Mouse (Mus musculus) limb, embryonic 13.5 days (tissue): ENCODE measurements around the gene Eif2s2. TPM values are rescaled to one million over a fixed set of nuclear protein-coding genes. Genes with fewer than 3 reads are reported as not detected.

ENCODE experiments used
- ATAC-seq: fragments of 200-750 bp; cut with Nextera tagmentation; 2 replicates; pipeline ENCODE4 v1.8.0; 2017; ENCODE audit warnings: low read depth, moderate number of reproducible peaks, moderate TSS enrichment; ENCODE audit not compliant: low FRiP score
- H3K27ac ChIP-seq: fragments of 300-500 bp; sonication (generic); 2 replicates; pipeline ENCODE4 v1.5.1; 2015; ENCODE audit warnings: inconsistent platforms, mild to moderate bottlenecking, moderate library complexity
- H3K27me3 ChIP-seq: fragments of 300-500 bp; sonication (generic); 2 replicates; pipeline ENCODE4 v1.6.1; 2015; ENCODE audit warnings: mild to moderate bottlenecking, inconsistent platforms
- H3K36me3 ChIP-seq: fragments of 300-500 bp; sonication (generic); 2 replicates; pipeline ENCODE4 v1.6.1; 2015; ENCODE audit warnings: inconsistent platforms, mild to moderate bottlenecking, moderate library complexity
- H3K4me1 ChIP-seq: fragments of 300-500 bp; sonication (generic); 2 replicates; pipeline ENCODE4 v1.6.1; 2015; ENCODE audit warnings: inconsistent platforms
- H3K4me2 ChIP-seq: fragments of 300-500 bp; sonication (generic); replicated peaks from 2 replicates; pipeline ENCODE4 v1.6.1; 2015; ENCODE audit warnings: inconsistent platforms, mild to moderate bottlenecking, moderate library complexity
- H3K4me3 ChIP-seq: fragments of 300-500 bp; sonication (generic); 2 replicates; pipeline ENCODE4 v1.5.1; 2015; ENCODE audit warnings: moderate library complexity, mild to moderate bottlenecking, inconsistent platforms
- H3K9ac ChIP-seq: fragments of 300-500 bp; sonication (generic); 2 replicates; pipeline ENCODE4 v1.6.1; 2015; ENCODE audit warnings: mild to moderate bottlenecking, inconsistent platforms
- H3K9me3 ChIP-seq: fragments of 300-500 bp; sonication (generic); 2 replicates; pipeline ENCODE4 v1.6.1; 2016; ENCODE audit warnings: inconsistent platforms
- WGBS: fragments of 180-500 bp; shearing (Covaris S2); methylation state at CpG from one replicate; pipeline ENCODE4 v1.1.7; 2015; 5-methylcytosine and 5-hydroxymethylcytosine counted together
- polyA plus RNA-seq: library from polyadenylated mRNA; unstranded; fragments of >200 nt; fragmentation: Nextera tagmentation; extraction: Ambion mirVana; gene quantifications from 2 replicates; pipeline ENCODE4 v1.2.1, GENCODE M21; 2015

Eif2s2 gene
- polyA plus RNA-seq, 1 experiment from 2014 or later = 110 TPM

DNA sequence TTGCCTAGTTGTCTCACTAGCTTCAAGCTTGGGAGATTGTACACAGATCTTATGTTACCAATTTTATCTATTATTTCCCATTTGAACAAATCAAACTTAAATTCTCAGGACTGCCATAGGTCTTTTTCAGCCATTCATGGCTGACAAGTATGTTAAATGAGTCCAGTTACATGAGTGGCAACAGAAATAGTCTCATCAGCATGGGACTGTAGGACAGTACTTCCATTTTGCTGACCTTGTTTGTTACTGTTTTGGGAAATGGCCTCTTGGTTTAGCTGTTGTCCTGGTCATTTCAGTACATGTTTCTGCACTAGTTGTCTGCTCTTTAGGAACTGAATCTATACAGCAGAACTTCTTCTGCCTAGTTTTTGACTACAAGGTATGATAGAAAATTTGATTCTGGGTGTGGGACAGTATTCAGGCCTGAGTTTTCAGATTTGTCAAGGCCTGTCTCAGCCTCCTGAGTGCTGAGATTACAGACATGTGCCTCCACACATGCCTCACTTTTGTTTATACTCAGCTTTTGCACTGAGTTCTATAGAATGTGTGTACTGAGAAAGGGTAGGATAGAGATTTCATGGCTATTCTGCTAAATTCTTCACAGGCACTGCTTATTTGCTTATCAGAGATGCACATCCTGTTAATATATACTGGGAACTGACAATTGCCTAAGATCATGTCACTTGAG lies 22.6 kb downstream of the Eif2s2 start:
- no peak overlapping the region for H3K27ac ChIP-seq
- H3K27me3 ChIP-seq = no peaks in the 10 kb centered on the region
- no peak overlapping the region for H3K4me3 ChIP-seq
- no peak for ATAC-seq
- H3K4me2 ChIP-seq = no peak overlapping the region
- H3K9ac ChIP-seq = no peak overlapping the region
- no peaks in the 10 kb centered on the region for H3K9me3 ChIP-seq
- peaks cover 87% of the 10 kb centered on the region for H3K36me3 ChIP-seq
- H3K4me1 ChIP-seq = no peaks in the 10 kb centered on the region

DNA sequence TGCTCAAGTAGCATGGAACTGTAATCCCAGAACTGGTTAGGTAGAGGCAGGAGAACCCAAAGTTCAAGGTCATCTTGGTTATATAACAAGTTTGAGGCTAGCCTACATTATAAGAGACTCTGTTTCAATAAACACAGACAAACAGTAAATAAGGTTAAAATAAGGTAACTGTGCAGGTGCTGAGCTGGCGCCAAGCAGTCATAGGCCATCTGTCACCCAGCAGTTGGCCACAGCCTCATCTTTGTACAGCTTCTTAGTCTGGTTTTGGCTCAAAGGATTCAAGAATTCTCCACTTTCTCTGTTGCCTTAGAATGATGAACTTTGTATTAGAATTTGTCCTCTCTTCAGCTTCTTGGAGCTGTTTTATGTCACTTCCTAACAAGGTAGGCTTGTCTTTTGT lies 24.6 kb downstream of the Eif2s2 start:
- WGBS = 91% methylated on average over 1 of the region's 1 CpGs
- Histone ChIP-seq H3K9me3 (no peaks in the 10 kb centered on the region), H3K4me3 (no peak overlapping the region), H3K27me3 (no peaks in the 10 kb centered on the region), H3K4me2 (no peak overlapping the region), H3K36me3 (peaks cover 93% of the 10 kb centered on the region), H3K4me1 (no peaks in the 10 kb centered on the region), H3K27ac (no peak overlapping the region), H3K9ac (no peak overlapping the region)
- no peak for ATAC-seq

DNA sequence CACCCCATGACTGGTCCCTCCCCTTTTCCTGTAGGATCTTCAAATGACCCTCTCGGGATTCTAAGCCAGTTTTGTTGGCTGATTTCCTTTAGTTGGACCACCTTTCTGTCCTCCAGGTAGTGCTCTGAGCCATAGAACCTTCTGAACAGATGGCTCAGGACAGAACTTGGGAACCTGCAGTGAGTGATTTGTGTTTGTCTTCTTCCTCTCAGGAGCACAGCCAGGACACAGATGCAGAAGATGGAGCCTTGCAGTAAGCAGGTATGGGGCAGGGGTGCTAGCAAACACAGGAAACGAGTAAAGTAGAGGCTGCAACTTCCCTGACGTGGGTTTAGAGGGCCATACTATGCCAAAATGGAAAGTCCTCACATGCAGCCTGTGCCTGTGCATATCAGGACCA lies 27.0 kb downstream of the Eif2s2 start:
- H3K36me3 ChIP-seq = peaks cover 97% of the 10 kb centered on the region

DNA sequence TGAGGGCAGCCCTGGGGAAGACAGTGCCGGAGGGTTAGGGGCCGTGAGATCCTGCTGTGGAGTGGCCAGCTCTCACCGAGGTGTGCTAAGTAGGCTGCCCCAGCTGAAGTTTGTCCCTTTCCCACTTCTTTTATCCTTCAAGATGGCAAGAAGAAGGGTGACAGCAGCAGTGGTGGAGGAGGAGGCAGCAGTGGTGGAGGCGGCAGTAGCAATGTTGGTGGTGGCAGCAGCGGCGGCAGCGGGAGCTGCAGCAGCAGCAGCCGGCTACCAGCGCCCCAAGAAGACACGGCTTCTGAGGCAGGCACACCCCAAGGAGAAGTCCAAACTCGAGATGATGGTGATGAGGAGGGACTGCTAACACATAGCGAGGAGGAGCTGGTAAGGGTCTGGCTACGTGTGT lies 29.1 kb downstream of the Eif2s2 start:
- H3K27me3 ChIP-seq = no peaks in the 10 kb centered on the region
- no peak overlapping the region for H3K9ac ChIP-seq
- H3K4me3 ChIP-seq = no peak overlapping the region
- H3K27ac ChIP-seq = no peak overlapping the region
- ATAC-seq = no peak
- H3K9me3 ChIP-seq = no peaks in the 10 kb centered on the region
- 94% methylated on average over 13 of the region's 13 CpGs for WGBS
- H3K36me3 ChIP-seq = peaks cover 96% of the 10 kb centered on the region
- no peak overlapping the region for H3K4me2 ChIP-seq
- H3K4me1 ChIP-seq = no peaks in the 10 kb centered on the region

More for the DNA sequence above, 27.0 kb downstream of the Eif2s2 start:
- Histone ChIP-seq H3K4me2 (no peak overlapping the region), H3K9ac (no peak overlapping the region), H3K27me3 (no peaks in the 10 kb centered on the region), H3K27ac (no peak overlapping the region), H3K4me1 (no peaks in the 10 kb centered on the region), H3K9me3 (no peaks in the 10 kb centered on the region), H3K4me3 (no peak overlapping the region)
- 74% methylated on average over 3 of the region's 3 CpGs for WGBS
- no peak for ATAC-seq

DNA sequence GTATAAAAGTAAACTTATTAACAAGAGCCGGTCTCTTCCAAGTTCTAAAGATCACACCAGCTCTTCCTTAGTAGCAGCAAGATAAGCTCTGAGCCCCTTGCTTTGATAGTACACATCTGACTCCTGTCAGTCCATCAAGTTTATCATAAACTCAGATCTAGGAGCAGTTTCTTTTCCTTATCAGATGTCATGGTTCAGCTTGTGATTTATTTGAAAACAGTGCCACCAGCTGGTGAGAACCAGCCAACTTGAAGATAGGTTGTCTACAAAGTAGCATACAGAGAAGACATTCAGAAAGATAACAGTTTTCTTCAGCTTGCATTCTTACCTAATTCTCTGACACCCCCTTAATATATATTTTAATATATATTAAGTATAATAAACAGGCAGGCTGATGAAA lies 37.4 kb downstream of the Eif2s2 start:
- Histone ChIP-seq H3K4me1 (no peaks in the 10 kb centered on the region), H3K27ac (no peak overlapping the region), H3K4me2 (no peak overlapping the region), H3K9me3 (no peaks in the 10 kb centered on the region), H3K4me3 (no peak overlapping the region), H3K27me3 (no peaks in the 10 kb centered on the region), H3K36me3 (peaks cover 39% of the 10 kb centered on the region), H3K9ac (no peak overlapping the region)
- ATAC-seq = no peak
- WGBS = 90% methylated on average over 1 of the region's 1 CpGs

DNA sequence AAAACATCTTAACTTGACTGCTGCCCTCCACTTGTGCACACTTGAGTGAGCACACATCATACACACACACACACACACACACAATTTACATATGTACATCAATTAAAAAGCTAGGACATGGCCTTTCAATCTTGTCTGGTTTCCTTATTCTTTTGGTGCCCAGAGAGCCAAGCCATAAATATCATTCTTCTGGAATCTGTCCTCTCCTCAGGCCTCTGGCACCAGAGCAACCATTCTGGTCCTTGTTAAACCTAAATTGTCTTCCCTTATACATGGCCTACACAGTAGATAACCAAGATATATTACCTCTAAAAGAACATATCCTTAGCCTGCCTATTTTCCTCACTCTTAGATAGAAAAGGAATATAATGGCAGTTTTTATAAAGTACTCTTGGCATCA lies 44.6 kb downstream of the Eif2s2 start:
- peaks cover 23% of the 10 kb centered on the region for H3K36me3 ChIP-seq
- H3K27ac ChIP-seq = no peak overlapping the region
- H3K27me3 ChIP-seq = no peaks in the 10 kb centered on the region
- no peaks in the 10 kb centered on the region for H3K4me1 ChIP-seq
- H3K4me3 ChIP-seq = no peak overlapping the region
- H3K9ac ChIP-seq = no peak overlapping the region
- no peak overlapping the region for H3K4me2 ChIP-seq
- no peak for ATAC-seq
- no peaks in the 10 kb centered on the region for H3K9me3 ChIP-seq

DNA sequence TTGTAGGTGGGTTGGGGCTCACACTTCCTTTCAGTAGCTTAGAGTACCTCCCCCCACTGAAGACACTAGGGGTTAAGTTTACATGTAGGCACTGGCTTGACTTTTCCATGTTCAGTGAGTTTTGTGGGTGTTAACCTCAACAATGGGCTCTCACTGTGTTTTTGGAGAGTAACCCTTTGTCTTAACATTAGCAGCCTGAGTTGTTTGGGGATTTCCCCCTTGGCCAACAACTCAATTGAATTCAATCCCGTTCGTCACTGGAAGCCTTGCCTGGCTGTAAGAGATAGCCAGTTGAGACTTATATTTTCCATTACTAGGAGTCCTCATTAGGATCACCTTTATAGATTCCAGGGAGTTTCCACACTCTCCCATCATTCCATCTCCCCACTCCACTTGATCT lies 56.2 kb downstream of the Eif2s2 start:
- H3K36me3 ChIP-seq = peaks cover 28% of the 10 kb centered on the region; the same call in 1 of the 2 replicates
- no peak overlapping the region for H3K4me2 ChIP-seq
- peaks cover 7% of the 10 kb centered on the region for H3K9me3 ChIP-seq
- no peaks in the 10 kb centered on the region for H3K27me3 ChIP-seq
- H3K27ac ChIP-seq = no peak overlapping the region
- no peaks in the 10 kb centered on the region for H3K4me1 ChIP-seq
- no peak for ATAC-seq
- no peak overlapping the region for H3K9ac ChIP-seq
- no peak overlapping the region for H3K4me3 ChIP-seq
- WGBS = 89% methylated on average over 2 of the region's 2 CpGs

DNA sequence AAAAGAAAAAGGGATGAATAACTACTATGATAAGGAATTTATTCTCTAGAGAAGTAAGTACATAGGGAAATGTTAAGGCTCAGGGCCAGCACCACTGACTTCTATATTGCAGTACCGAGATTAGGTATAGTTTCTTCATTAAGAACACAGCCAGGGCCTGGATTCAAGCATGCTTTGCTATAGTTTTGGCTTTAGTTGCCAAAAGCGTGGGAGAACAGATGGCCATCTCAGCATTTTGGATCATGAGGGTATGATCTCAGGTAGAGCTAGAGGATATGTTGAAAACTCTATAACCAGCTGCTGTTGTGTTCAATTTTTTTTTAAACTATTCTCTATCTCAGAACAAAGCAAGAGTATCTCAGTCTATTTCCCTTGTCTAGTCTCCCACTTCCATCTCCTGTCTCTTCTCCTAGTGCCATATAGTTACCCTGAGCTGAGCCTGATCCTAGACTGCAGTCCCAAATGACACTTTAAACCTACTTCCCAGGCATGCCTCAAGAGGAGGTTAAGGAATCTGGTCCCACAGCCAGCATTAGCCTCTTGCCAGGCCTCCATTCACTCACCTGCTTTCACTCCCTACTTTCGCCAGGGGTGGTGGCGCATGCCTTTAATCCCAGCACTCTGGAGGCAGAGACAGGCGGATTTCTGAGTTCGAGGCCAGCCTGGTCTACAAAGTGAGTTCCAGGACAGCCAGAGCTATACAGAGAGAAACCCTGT lies 58.4 kb downstream of the Eif2s2 start:
- 95% methylated on average over 6 of the region's 6 CpGs for WGBS
- no peaks in the 10 kb centered on the region for H3K27me3 ChIP-seq
- ATAC-seq = no peak

DNA sequence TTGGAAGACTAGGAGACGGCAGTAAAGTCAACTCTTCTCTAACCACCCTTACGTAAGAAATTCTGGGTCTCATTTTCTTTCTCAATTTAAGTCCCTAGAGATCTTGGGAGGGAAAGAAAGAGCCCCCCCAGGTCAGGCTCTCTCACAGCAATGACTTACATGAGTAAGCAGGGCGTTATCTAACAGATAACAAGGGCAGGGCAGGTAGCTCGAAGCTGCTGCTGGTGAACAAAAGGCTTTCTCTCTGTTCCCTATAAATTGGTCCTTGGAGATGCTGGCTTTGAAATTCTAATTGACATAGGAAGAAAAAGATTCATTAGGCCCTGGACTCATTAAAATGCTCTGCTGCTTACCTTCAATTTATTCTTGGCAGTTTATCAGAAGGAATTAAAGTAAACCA lies 60.3 kb downstream of the Eif2s2 start:
- no peak for ATAC-seq
- peaks cover 17% of the 10 kb centered on the region; the same call in 1 of the 2 replicates for H3K36me3 ChIP-seq
- no peak overlapping the region for H3K27ac ChIP-seq
- 83% methylated on average over 4 of the region's 4 CpGs for WGBS
- no peak overlapping the region for H3K9ac ChIP-seq
- H3K4me2 ChIP-seq = no peak overlapping the region
- no peak overlapping the region for H3K4me3 ChIP-seq
- peaks cover 3% of the 10 kb centered on the region; the same call in 1 of the 2 replicates for H3K4me1 ChIP-seq
- H3K9me3 ChIP-seq = peaks cover 3% of the 10 kb centered on the region
- no peaks in the 10 kb centered on the region for H3K27me3 ChIP-seq

More for the DNA sequence above, 58.4 kb downstream of the Eif2s2 start:
- Histone ChIP-seq H3K4me3 (no peak overlapping the region), H3K27ac (no peak overlapping the region), H3K4me1 (peaks cover 3% of the 10 kb centered on the region; the same call in 1 of the 2 replicates), H3K9me3 (peaks cover 7% of the 10 kb centered on the region), H3K4me2 (no peak overlapping the region), H3K36me3 (peaks cover 22% of the 10 kb centered on the region; the same call in 1 of the 2 replicates), H3K9ac (no peak overlapping the region)

DNA sequence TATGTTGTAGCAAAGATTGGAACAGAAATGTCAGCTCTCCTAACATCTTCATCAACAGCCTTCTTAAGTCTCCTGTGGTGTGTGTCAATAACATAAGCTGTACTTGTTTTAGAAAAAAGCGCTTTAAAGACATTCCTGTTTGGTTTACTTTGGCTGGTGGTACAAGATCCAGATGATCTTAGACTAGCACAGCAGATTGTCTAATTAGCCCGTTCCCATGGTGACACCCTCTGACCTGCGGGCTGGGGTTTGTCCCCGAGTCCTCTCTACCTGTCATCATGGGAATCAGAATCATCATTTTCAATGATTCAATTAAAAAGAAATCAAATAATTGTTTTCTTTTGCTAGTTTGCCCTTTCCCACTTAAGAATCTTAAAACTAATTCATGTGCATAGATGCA lies 65.2 kb downstream of the Eif2s2 start:
- Histone ChIP-seq H3K27ac (no peak overlapping the region), H3K9me3 (no peaks in the 10 kb centered on the region), H3K36me3 (peaks cover 4% of the 10 kb centered on the region), H3K4me2 (no peak overlapping the region), H3K4me1 (peaks cover 6% of the 10 kb centered on the region; the same call in 1 of the 2 replicates), H3K4me3 (no peak overlapping the region), H3K27me3 (no peaks in the 10 kb centered on the region), H3K9ac (no peak overlapping the region)
- ATAC-seq = no peak
- WGBS = 81% methylated on average over 4 of the region's 4 CpGs

DNA sequence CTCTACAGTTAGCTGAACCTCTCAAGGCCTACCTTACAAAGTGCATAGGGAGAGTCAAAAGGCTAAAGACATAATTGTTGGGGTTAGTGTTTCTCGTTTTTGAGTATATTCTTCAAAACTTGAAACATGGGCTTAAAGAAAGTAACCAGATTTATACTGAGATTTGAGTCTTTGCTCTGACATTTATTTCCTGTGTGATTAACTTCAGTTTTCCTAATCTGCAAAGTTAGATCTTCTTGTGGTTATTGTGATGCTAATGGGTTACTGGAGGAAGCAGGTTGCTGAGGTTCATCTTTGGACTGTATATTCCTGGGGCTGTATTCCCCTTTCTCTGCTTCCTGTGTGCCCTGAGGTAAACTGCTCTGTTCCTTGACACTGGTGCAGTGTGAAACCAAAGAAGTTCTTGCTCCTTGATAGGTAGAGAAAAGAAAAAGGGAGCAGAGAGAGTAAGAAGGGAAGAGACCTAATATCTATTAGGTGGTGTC lies 66.6 kb downstream of the Eif2s2 start:
- Histone ChIP-seq H3K27ac (no peak overlapping the region), H3K27me3 (no peaks in the 10 kb centered on the region), H3K4me3 (no peak overlapping the region), H3K4me1 (peaks cover 6% of the 10 kb centered on the region; the same call in 1 of the 2 replicates), H3K4me2 (no peak overlapping the region), H3K36me3 (peaks cover 11% of the 10 kb centered on the region), H3K9me3 (no peaks in the 10 kb centered on the region), H3K9ac (no peak overlapping the region)
- 86% methylated on average over 1 of the region's 1 CpGs for WGBS
- no peak for ATAC-seq
